ENCODE assay signal across 26 mouse cellular contexts in genomic region chr14:27185902-27186301, GRCm38 (mm10).
DNase-seq lines count a peak whose midpoint lies in the region; ATAC-seq and TF ChIP-seq lines count a peak whose summit lies in the region.
"Had no signal": no experiment of that assay in that cellular context is flagged by ENCODE, and none has a peak within 500 bp of the region (broad histone marks: within the 10 kb centered on the region; RNA-seq: fewer than 3 reads in every experiment).

No protein-coding gene starts in this region.

- no peak for TF ChIP-seq CTCF in heart, adult 2 months (IDR thresholded peaks at IDR 0.05)
- TF ChIP-seq CTCF in liver, adult 2 months (IDR thresholded peaks at IDR 0.05; ENCODE audit: low read depth, low read length): no peak
- TF ChIP-seq CTCF in small intestine, adult 2 months (IDR thresholded peaks at IDR 0.05; ENCODE audit: extremely low read depth, insufficient read length, insufficient replicate concordance, low read depth, low read length): no peak

- no peak for TF ChIP-seq POLR2A in heart, adult 2 months (IDR thresholded peaks at IDR 0.05; ENCODE audit: insufficient read depth, low read depth, low read length)
- TF ChIP-seq POLR2A in liver, adult 2 months (IDR thresholded peaks at IDR 0.05; ENCODE audit: extremely low read depth, insufficient read depth, low read length): no peak
- no peak for TF ChIP-seq POLR2A in small intestine, adult 2 months (IDR thresholded peaks at IDR 0.05; ENCODE audit: low read depth, low read length)

- H3K9me3 ChIP-seq in heart, embryonic 10.5 days: no peaks in the 10 kb centered on the region
- H3K9me3 ChIP-seq in heart, embryonic 15.5 days (replicated peaks): no peaks in the 10 kb centered on the region
- no peaks in the 10 kb centered on the region for H3K9me3 ChIP-seq in liver, embryonic 11.5 days (ENCODE audit: control insufficient read depth, low read length)
- H3K9me3 ChIP-seq: embryonic facial prominence, embryonic 13.5 days; forebrain, embryonic 10.5 days; forebrain, embryonic 15.5 days; hindbrain, embryonic 10.5 days; hindbrain, embryonic 15.5 days; midbrain, embryonic 13.5 days; stomach, embryonic 15.5 days had no signal

- no peak overlapping the region for H3K4me2 ChIP-seq in heart, embryonic 15.5 days
- no peak overlapping the region for H3K4me2 ChIP-seq in liver, embryonic 11.5 days
- H3K4me2 ChIP-seq: embryonic facial prominence, embryonic 13.5 days; forebrain, embryonic 15.5 days; hindbrain, embryonic 15.5 days; midbrain, embryonic 13.5 days; stomach, embryonic 15.5 days had no signal

- no peak overlapping the region for H3K9ac ChIP-seq in heart, adult 2 months (ENCODE audit: low read depth, low read length)
- H3K9ac ChIP-seq in heart, embryonic 15.5 days: no peak overlapping the region
- no peak overlapping the region for H3K9ac ChIP-seq in liver, adult 2 months (ENCODE audit: low read depth, low read length)
- no peak overlapping the region for H3K9ac ChIP-seq in liver, embryonic 11.5 days (ENCODE audit: low read depth, low read length)
- H3K9ac ChIP-seq: embryonic facial prominence, embryonic 13.5 days; forebrain, embryonic 15.5 days; hindbrain, embryonic 15.5 days; midbrain, embryonic 13.5 days; stomach, embryonic 15.5 days had no signal

- no peak overlapping the region for H3K4me3 ChIP-seq in heart, adult 2 months
- H3K4me3 ChIP-seq in heart, embryonic 10.5 days: no peak overlapping the region
- no peak overlapping the region for H3K4me3 ChIP-seq in heart, embryonic 15.5 days
- no peak overlapping the region for H3K4me3 ChIP-seq in liver, adult 2 months (ENCODE audit: insufficient read depth, low read depth, low read length)
- no peak overlapping the region for H3K4me3 ChIP-seq in liver, embryonic 11.5 days (ENCODE audit: low read depth, low read length)
- no peak overlapping the region for H3K4me3 ChIP-seq in small intestine, adult 2 months (ENCODE audit: low read depth, low read length)
- H3K4me3 ChIP-seq: embryonic facial prominence, embryonic 13.5 days; forebrain, embryonic 10.5 days; forebrain, embryonic 15.5 days; hindbrain, embryonic 10.5 days; hindbrain, embryonic 15.5 days; midbrain, embryonic 13.5 days; stomach, embryonic 15.5 days had no signal

- no peaks in the 10 kb centered on the region for H3K27me3 ChIP-seq in heart, adult 2 months (ENCODE audit: control insufficient read depth, insufficient read depth, low read length)
- no peaks in the 10 kb centered on the region for H3K27me3 ChIP-seq in heart, embryonic 10.5 days (ENCODE audit: insufficient read depth, poor library complexity, severe bottlenecking)
- no peaks in the 10 kb centered on the region for H3K27me3 ChIP-seq in heart, embryonic 15.5 days
- no peaks in the 10 kb centered on the region for H3K27me3 ChIP-seq in liver, adult 2 months (ENCODE audit: control insufficient read depth, insufficient read depth, low read length)
- no peaks in the 10 kb centered on the region for H3K27me3 ChIP-seq in liver, embryonic 11.5 days (replicated peaks; ENCODE audit: control insufficient read depth, insufficient read depth, low read length)
- H3K27me3 ChIP-seq in small intestine, adult 2 months (ENCODE audit: control insufficient read depth, insufficient read depth, low read length): no peaks in the 10 kb centered on the region
- H3K27me3 ChIP-seq: forebrain, embryonic 15.5 days; hindbrain, embryonic 15.5 days; midbrain, embryonic 13.5 days; Patski; stomach, embryonic 15.5 days had no signal

- peak overlapping the region; percentile 10; the same call in 1 of the 2 replicates for H3K27ac ChIP-seq in heart, adult 2 months
- H3K27ac ChIP-seq in heart, embryonic 10.5 days: no peak overlapping the region
- H3K27ac ChIP-seq in heart, embryonic 15.5 days: peak overlapping the region; percentile 32
- H3K27ac ChIP-seq in liver, adult 2 months (replicated peaks; ENCODE audit: insufficient read depth, low read depth, low read length): peak overlapping the region; percentile 40
- H3K27ac ChIP-seq in liver, embryonic 11.5 days (ENCODE audit: low read depth, low read length): no peak overlapping the region
- H3K27ac ChIP-seq in small intestine, adult 2 months (ENCODE audit: insufficient read depth, low read depth, low read length): 0 out of 2 replicates have a peak overlapping the region, but pooled peaks have one; percentile 17
- H3K27ac ChIP-seq: embryonic facial prominence, embryonic 13.5 days; forebrain, embryonic 10.5 days; forebrain, embryonic 15.5 days; hindbrain, embryonic 10.5 days; hindbrain, embryonic 15.5 days; midbrain, embryonic 13.5 days; stomach, embryonic 15.5 days had no signal

- ATAC-seq in heart, embryonic 15.5 days (replicated peaks; ENCODE audit: insufficient number of reproducible peaks, insufficient read depth, low FRiP score, low read depth): peak; percentile 56
- no peak for ATAC-seq in liver, embryonic 11.5 days (replicated peaks; ENCODE audit: low FRiP score)
- ATAC-seq: forebrain, embryonic 15.5 days; inflammation-experienced regulatory T-cells, adult 6 months; lung, postnatal 0 days; midbrain, embryonic 13.5 days; Patski had no signal

- 0 out of 2 replicates have a peak, but pooled peaks have one; percentile 9 for TF ChIP-seq EP300 in heart, adult 2 months (IDR thresholded peaks at IDR 0.05; ENCODE audit: insufficient read depth, low read depth, low read length)

- H3K4me1 ChIP-seq in heart, adult 2 months (ENCODE audit: control insufficient read depth, insufficient read depth, low read length): peaks cover 22% of the 10 kb centered on the region
- peaks cover 25% of the 10 kb centered on the region for H3K4me1 ChIP-seq in heart, embryonic 10.5 days
- H3K4me1 ChIP-seq in heart, embryonic 15.5 days (replicated peaks): peaks cover 22% of the 10 kb centered on the region
- H3K4me1 ChIP-seq in liver, adult 2 months (ENCODE audit: control insufficient read depth, insufficient read depth, low read length): peaks cover 24% of the 10 kb centered on the region
- 0 out of 2 replicates have a peak, but pooled peaks cover 4% of the 10 kb centered on the region for H3K4me1 ChIP-seq in liver, embryonic 11.5 days (replicated peaks; ENCODE audit: control insufficient read depth, insufficient read depth, low read length)
- H3K4me1 ChIP-seq in small intestine, adult 2 months (ENCODE audit: control insufficient read depth, insufficient read depth, insufficient read length, low read length): peaks cover 12% of the 10 kb centered on the region; the same call in 1 of the 2 replicates
- H3K4me1 ChIP-seq: forebrain, embryonic 15.5 days; hindbrain, embryonic 15.5 days; midbrain, embryonic 13.5 days had no signal

- no peaks in the 10 kb centered on the region for H3K79me2 ChIP-seq in heart, adult 2 months (replicated peaks; ENCODE audit: control insufficient read depth, insufficient read depth, low read length)
- no peaks in the 10 kb centered on the region; the same call in 1 of the 2 replicates for H3K79me2 ChIP-seq in liver, adult 2 months (ENCODE audit: control insufficient read depth, insufficient read depth, low read length)

- WGBS in heart, adult 2 months: 48% methylated on average over 5 of the region's 5 CpGs
- WGBS in heart, embryonic 10.5 days: 36% methylated on average over 5 of the region's 5 CpGs
- WGBS in heart, embryonic 15.5 days: 39% methylated on average over 5 of the region's 5 CpGs
- WGBS in liver, adult 2 months: 75% methylated on average over 5 of the region's 5 CpGs
- WGBS in liver, embryonic 11.5 days: 40% methylated on average over 5 of the region's 5 CpGs
- 50% methylated on average over 5 of the region's 5 CpGs for WGBS in small intestine, adult 2 months

- intact Hi-C loops in heart, adult 2 months (cut with DNase I): loop anchor here (2.0 to 5.0 kb wide), 3 partner anchors 155 to 556 kb away; no protein-coding TSS in a partner anchor

- DNase-seq in heart, adult 2 months: no peak
- no peak for DNase-seq in heart, embryonic 10.5 days (ENCODE audit: low spot score)
- DNase-seq in heart, adult 8-10 months (ENCODE audit: low spot score): no peak
- DNase-seq in liver, adult 2 months (ENCODE audit: extremely low read depth, low read depth, low spot score): no peak
- no peak for DNase-seq in liver, embryonic 11.5 days (ENCODE audit: low spot score)
- no peak for DNase-seq in thymus, postnatal 36 days
- DNase-seq: adrenal gland, postnatal 10 days; cerebellum, adult 11-12 months; cerebellum, adult 9-11 months; kidney, adult 18-20 months; liver; lung, adult 18-20 months; lung, postnatal 4 days; thymus, postnatal 14 days had no signal

- 0 out of 2 replicates have a peak, but pooled peaks cover 2% of the 10 kb centered on the region for H3K36me3 ChIP-seq in heart, adult 2 months (ENCODE audit: control insufficient read depth, insufficient read depth, low read length)
- no peaks in the 10 kb centered on the region for H3K36me3 ChIP-seq in heart, embryonic 10.5 days
- H3K36me3 ChIP-seq in heart, embryonic 15.5 days: no peaks in the 10 kb centered on the region
- H3K36me3 ChIP-seq in liver, adult 2 months (ENCODE audit: control insufficient read depth, insufficient read depth, low read length): no peaks in the 10 kb centered on the region
- H3K36me3 ChIP-seq in liver, embryonic 11.5 days (ENCODE audit: control insufficient read depth, insufficient read depth, low read length): no peaks in the 10 kb centered on the region
- H3K36me3 ChIP-seq in small intestine, adult 2 months (ENCODE audit: control insufficient read depth, insufficient read depth, low read length): no peaks in the 10 kb centered on the region
- H3K36me3 ChIP-seq: embryonic facial prominence, embryonic 13.5 days; forebrain, embryonic 10.5 days; forebrain, embryonic 15.5 days; hindbrain, embryonic 10.5 days; hindbrain, embryonic 15.5 days; midbrain, embryonic 13.5 days; stomach, embryonic 15.5 days had no signal

Comparison
In these comparisons a context has a peak if more than half of its experiments do, and no peak if none do; other contexts are left out.
1. H3K27ac ChIP-seq: peak in heart, adult 2 months (single experiment), heart, embryonic 15.5 days (single experiment), liver, adult 2 months (single experiment) and small intestine, adult 2 months (single experiment); none in heart, embryonic 10.5 days (single experiment) and liver, embryonic 11.5 days (single experiment).